Mouse (Mus musculus) layer of hippocampus, postnatal 14 days (tissue): ENCODE results near the gene Sh2d1a. TPM values are rescaled to one million over a fixed set of nuclear protein-coding genes. Genes with fewer than 3 reads are reported as not detected.

Source experiments
- DNase-seq, 2 experiments: peaks; one replicate each; pipeline ENCODE4 v3.0.0; 2021 to 2022; ENCODE audit warnings: low spot score in 2 of 2, mixed read lengths in 1 of 2
- long read RNA-seq, 2 experiments: library from polyadenylated mRNA; stranded (forward); transcript quantifications; one replicate each; pipeline ENCODE4 v2.0.0; 2021
- total RNA-seq, 2 experiments: library from RNA; stranded (reverse); gene quantifications; 2 replicates each; pipeline ENCODE4 v1.2.3; 2021

The Sh2d1a gene
- under 1 TPM in 1 of 2 experiments, not detected in 1; 0.44 TPM for total RNA-seq
- long read RNA-seq, experiment 1, partial matches to known transcripts: 0 of 1 reads
- long read RNA-seq, experiment 1, other reads (novel, unspliced or antisense): 1 of 1 reads
- long read RNA-seq, experiment 2: 0 reads

- DNase-seq: no peak
These were observed at the start of gene Sh2d1a for GRCm38 (mm10) chrX:42502291-42503043. Gene Sh2d1a (plus strand): TSS chrX:42502453.

GRCm38 (mm10) chrX:42453001-42453400 is 49.3 kb upstream of the Sh2d1a start:
- DNase-seq: no peak

GRCm38 (mm10) chrX:42454533-42454932 is 47.7 kb upstream of the Sh2d1a start:
- no peak for DNase-seq

GRCm38 (mm10) chrX:42489446-42489845 is 12.8 kb upstream of the Sh2d1a start, which contains the start of gene Tex13c2:
Gene Tex13c2 (plus strand): TSS chrX:42489691.
- DNase-seq: no peak

- peak; percentile 9 to 54 for DNase-seq
These were observed 11.9 kb upstream of the Sh2d1a start for GRCm38 (mm10) chrX:42490336-42490735.

GRCm38 (mm10) chrX:42500538-42500937 is 1.7 kb upstream of the Sh2d1a start:
- no peak for DNase-seq

GRCm38 (mm10) chrX:42511105-42511504 is 8.9 kb downstream of the Sh2d1a start:
- DNase-seq: no peak

GRCm38 (mm10) chrX:42512567-42512966 is 10.3 kb downstream of the Sh2d1a start:
- DNase-seq: no peak

- DNase-seq: no peak
These were observed 20.6 kb downstream of the Sh2d1a start for GRCm38 (mm10) chrX:42522868-42523267.

- peak in 1 of 2 experiments; percentile 38 for DNase-seq
These were observed 28.4 kb downstream of the Sh2d1a start for GRCm38 (mm10) chrX:42530703-42531102.

- peak; percentile 40 to 84 for DNase-seq
These were observed 37.9 kb downstream of the Sh2d1a start for GRCm38 (mm10) chrX:42540030-42540755.

GRCm38 (mm10) chrX:42540756-42541053 is 38.5 kb downstream of the Sh2d1a start:
- peak; percentile 43 to 85 for DNase-seq

- DNase-seq: no peak
These were observed 42.8 kb downstream of the Sh2d1a start for GRCm38 (mm10) chrX:42545076-42545475.

- DNase-seq: no peak
These were observed 46.3 kb downstream of the Sh2d1a start for GRCm38 (mm10) chrX:42548513-42548912.

GRCm38 (mm10) chrX:42557284-42557683 is 55.0 kb downstream of the Sh2d1a start:
- DNase-seq: peak; percentile 45 to 72

GRCm38 (mm10) chrX:42558683-42559082 is 56.4 kb downstream of the Sh2d1a start:
- no peak for DNase-seq

Other genes with a start within 250 kb of the Sh2d1a start
- under 1 TPM; 0.74 to 0.76 TPM for gene Tex13c2, start 12.8 kb upstream of the Sh2d1a start, total RNA-seq